Mouse (Mus musculus) embryonic stem cell, embryonic (primary cell): ENCODE results near the gene Ppp2r3a.

ENCODE experiments used
- CTCF ChIA-PET, 4 experiments: fragments of 300-600 bp in 2 of 4; fragments of 350-600 bp in 2 of 4; sonication (Branson Sonifier 250); formaldehyde crosslinking; loops; one replicate each; lab custom pipeline; 2022; ENCODE audit warnings: inconsistent platforms in 2 of 4; lab: Charles Lee
- POLR2A ChIA-PET, 4 experiments: fragments of 300-600 bp in 2 of 4; fragments of 350-600 bp in 2 of 4; sonication (Branson Sonifier 250); formaldehyde crosslinking; loops; one replicate each; lab custom pipeline; 2022; ENCODE audit warnings: antibody characterized with exemption in 4 of 4, inconsistent platforms in 1 of 4; lab: Charles Lee

The Ppp2r3a gene

GRCm38 (mm10) chr9:101073987-101074331 is 177.6 kb downstream of the Ppp2r3a start, which contains the start of gene Msl2:
Gene Msl2 (plus strand): TSS chr9:101074101.
- POLR2A ChIA-PET = interaction anchor here (0.5 to 4.8 kb wide), 34 partner anchors 9 to 1638 kb away, joined by 3 to 66 read pairs (median 5); partner anchors contain the start of genes Pccb (in 3 of the 4) and Ppp2r3a (in 1 of the 4)
- CTCF ChIA-PET = interaction anchor here in 2 of 4 experiments (0.7 to 1.5 kb wide), 2 partner anchors 61 to 86 kb away, joined by 4 to 5 read pairs; no protein-coding TSS in a partner anchor

GRCm38 (mm10) chr9:101073041-101073986 is 178.3 kb downstream of the Ppp2r3a start:
- CTCF ChIA-PET = interaction anchor here in 2 of 4 experiments (0.5 to 1.5 kb wide), 3 partner anchors 29 to 87 kb away, joined by 4 to 5 read pairs (median 4); no protein-coding TSS in a partner anchor
- POLR2A ChIA-PET = interaction anchor here (0.5 to 4.8 kb wide), 42 partner anchors 9 to 1638 kb away, joined by 3 to 66 read pairs (median 4); partner anchors contain the start of genes Pccb (in 3 of the 4) and Ppp2r3a (in 1 of the 4)

DNA sequence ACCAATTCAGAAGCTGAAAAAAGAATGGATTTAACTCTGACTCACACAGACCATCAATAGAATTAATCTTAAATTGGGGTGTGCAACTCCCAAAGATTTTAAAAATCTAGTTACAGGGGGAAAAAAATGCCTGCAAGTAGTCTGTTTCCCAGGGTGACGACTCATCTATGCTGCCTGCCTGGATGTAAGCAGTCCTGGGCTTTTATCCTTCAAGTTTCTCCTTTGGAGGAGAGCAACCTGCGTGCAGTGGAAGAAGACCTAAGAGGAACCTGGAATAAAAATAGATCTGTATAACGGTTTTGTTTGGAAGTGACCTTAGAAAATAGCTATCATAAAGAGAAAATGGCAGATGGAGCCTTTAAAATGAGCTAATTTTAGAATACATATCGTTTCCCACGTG is 179.1 kb downstream of the Ppp2r3a start:
- ChIA-PET POLR2A (interaction anchor here (0.7 to 4.8 kb wide), 19 partner anchors 9 to 429 kb away, joined by 3 to 66 read pairs (median 9); partner anchors contain the start of gene Pccb (in 2 of the 4)), CTCF (no interaction called here)

- ChIA-PET POLR2A (interaction anchor here in 2 of 4 experiments (0.6 to 2.4 kb wide), 13 partner anchors 8 to 568 kb away, joined by 3 to 14 read pairs (median 4); partner anchors contain the start of gene Pccb (in 2 of the 2)), CTCF (interaction anchor here in 3 of 4 experiments (0.5 to 1.7 kb wide), 13 partner anchors 8 to 100 kb away, joined by 3 to 10 read pairs (median 3); partner anchors contain the start of gene Pccb (in 1 of the 3))
These were observed 181.8 kb downstream of the Ppp2r3a start for GRCm38 (mm10) chr9:101069781-101070180.

DNA sequence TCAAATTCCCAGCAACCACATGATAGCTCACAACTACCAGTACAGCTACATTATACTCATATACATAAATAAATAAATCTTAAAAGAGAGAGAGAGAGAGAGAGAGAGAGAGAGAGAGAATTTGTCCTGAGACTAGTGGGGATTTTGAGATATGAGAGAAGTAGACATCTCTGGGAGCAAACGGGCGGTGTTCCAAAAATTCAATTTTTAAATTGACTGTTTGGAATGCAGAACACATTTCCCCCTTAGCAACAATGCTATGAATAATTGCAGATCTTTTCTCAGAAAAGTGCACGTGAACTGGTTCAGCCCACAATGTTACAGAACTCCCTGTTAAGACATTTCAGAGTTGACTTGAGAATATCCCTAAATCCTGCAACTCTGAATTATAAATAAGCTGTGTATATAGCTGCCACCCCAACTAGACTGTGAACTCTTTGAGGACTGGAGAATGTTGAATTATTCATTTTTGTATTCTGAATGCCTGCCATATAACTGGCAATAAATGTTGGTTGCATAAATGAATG is 186.5 kb downstream of the Ppp2r3a start:
- CTCF ChIA-PET = no interaction called here
- POLR2A ChIA-PET = interaction anchor here in 1 of 4 experiments (0.7 to 1.8 kb wide), 3 partner anchors 9 to 30 kb away, joined by 3 to 6 read pairs (median 3); partner anchors contain the start of gene Msl2

GRCm38 (mm10) chr9:101062253-101062780 is 189.3 kb downstream of the Ppp2r3a start:
- POLR2A ChIA-PET = interaction anchor here in 3 of 4 experiments (0.6 to 6.0 kb wide), 28 partner anchors 8 to 594 kb away, joined by 3 to 66 read pairs (median 4); partner anchors contain the start of genes Msl2 (in 2 of the 3) and Pccb (in 2 of the 3)
- CTCF ChIA-PET = interaction anchor here (0.6 to 2.3 kb wide), 5 partner anchors 7 to 32 kb away, joined by 3 to 6 read pairs (median 5); no protein-coding TSS in a partner anchor

GRCm38 (mm10) chr9:101061035-101061434 is 190.6 kb downstream of the Ppp2r3a start:
- ChIA-PET POLR2A (interaction anchor here in 3 of 4 experiments (0.6 to 6.0 kb wide), 22 partner anchors 7 to 1394 kb away, joined by 3 to 66 read pairs (median 5); partner anchors contain the start of genes Msl2 (in 3 of the 3) and Pccb (in 2 of the 3)), CTCF (interaction anchor here in 2 of 4 experiments (0.9 to 2.3 kb wide), 3 partner anchors 8 to 9 kb away, joined by 3 to 6 read pairs (median 6); no protein-coding TSS in a partner anchor)

DNA sequence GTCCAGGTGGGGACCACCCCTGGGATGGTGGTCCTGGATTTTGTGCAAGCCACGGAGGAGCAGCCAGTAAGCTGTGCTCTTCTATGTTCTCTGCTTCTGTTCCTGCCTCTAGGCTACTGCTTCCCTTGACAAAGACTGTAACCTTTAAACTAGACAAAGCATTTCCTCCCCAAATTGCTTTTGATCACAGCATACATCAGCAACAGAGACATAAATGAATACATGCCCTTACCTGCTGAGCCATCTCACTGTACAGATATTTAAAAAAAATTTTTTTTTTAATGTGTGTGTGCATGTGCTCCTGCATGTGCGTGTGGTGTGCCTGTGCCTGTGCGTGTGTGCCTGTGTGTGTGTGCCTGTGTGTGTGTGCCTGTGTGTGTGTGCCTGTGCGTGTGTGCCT is 194.4 kb downstream of the Ppp2r3a start:
- CTCF ChIA-PET = no interaction called here
- POLR2A ChIA-PET = no interaction called here
